Mouse (Mus musculus) kidney, postnatal 0 days (tissue): ENCODE measurements around the gene Ttc28. TPM values are rescaled to one million over a fixed set of nuclear protein-coding genes. Genes with fewer than 3 reads are reported as not detected.

Experiments used
- ATAC-seq: fragments of 200-750 bp; cut with Nextera tagmentation; replicated peaks from 2 replicates; pipeline ENCODE4 v1.8.0; 2017; ENCODE audit warnings: low read depth, moderate number of reproducible peaks, moderate TSS enrichment, moderate library complexity; ENCODE audit not compliant: low FRiP score
- DNase-seq: peaks from one replicate; pipeline ENCODE4 v3.0.0-alpha.2; 2016; ENCODE audit warnings: low spot score
- H3K27ac ChIP-seq: fragments of 300-500 bp; sonication (generic); 2 replicates; pipeline ENCODE4 v1.5.1; 2014; ENCODE audit warnings: mild to moderate bottlenecking
- H3K27me3 ChIP-seq: fragments of 300-500 bp; sonication (generic); 2 replicates; pipeline ENCODE4 v1.6.1; 2014; ENCODE audit warnings: low read length, mixed read lengths; ENCODE audit not compliant: insufficient read depth
- H3K36me3 ChIP-seq: fragments of 300-500 bp; sonication (generic); 2 replicates; pipeline ENCODE4 v1.6.1; 2014; ENCODE audit warnings: low read length, mixed read lengths; ENCODE audit not compliant: insufficient read depth
- H3K4me1 ChIP-seq: fragments of 300-500 bp; sonication (generic); replicated peaks from 2 replicates; pipeline ENCODE4 v1.6.1; 2014; ENCODE audit warnings: antibody characterized with exemption, low read length, mixed read lengths; ENCODE audit not compliant: insufficient read depth
- H3K4me2 ChIP-seq: fragments of 300-500 bp; sonication (generic); 2 replicates; pipeline ENCODE4 v1.6.1; 2014; ENCODE audit warnings: mild to moderate bottlenecking, low read length, moderate library complexity, mixed read lengths
- H3K4me3 ChIP-seq: fragments of 300-500 bp; sonication (generic); replicated peaks from 2 replicates; pipeline ENCODE4 v1.5.1; 2014; ENCODE audit warnings: low read depth, low read length
- H3K9ac ChIP-seq: fragments of 300-500 bp; sonication (generic); 2 replicates; pipeline ENCODE4 v1.6.1; 2014; ENCODE audit warnings: low read depth, low read length
- H3K9me3 ChIP-seq: fragments of 300-500 bp; sonication (generic); replicated peaks from 2 replicates; pipeline ENCODE4 v1.6.1; 2016; ENCODE audit warnings: low read length, inconsistent platforms, mixed read lengths
- CTCF ChIP-seq: IDR thresholded peaks from 2 replicates; pipeline ENCODE4 v1.5.1; 2016; ENCODE audit warnings: antibody characterized with exemption, low read depth, mild to moderate bottlenecking, moderate library complexity
- WGBS: fragments of 180-500 bp; shearing (Covaris S2); extraction: QIAGEN DNeasy Blood & Tissue Kit; methylation state at CpG from one replicate; pipeline ENCODE4 v1.1.7; 2014; 5-methylcytosine and 5-hydroxymethylcytosine counted together
- polyA plus RNA-seq: library from polyadenylated mRNA; unstranded; fragments of >200 nt; fragmentation: Nextera tagmentation; extraction: Ambion mirVana; gene quantifications from 2 replicates; pipeline ENCODE4 v1.2.1, GENCODE M21; 2015

Gene Ttc28
- polyA plus RNA-seq, 1 experiment from 2014 or later: 8.1 TPM

DNA sequence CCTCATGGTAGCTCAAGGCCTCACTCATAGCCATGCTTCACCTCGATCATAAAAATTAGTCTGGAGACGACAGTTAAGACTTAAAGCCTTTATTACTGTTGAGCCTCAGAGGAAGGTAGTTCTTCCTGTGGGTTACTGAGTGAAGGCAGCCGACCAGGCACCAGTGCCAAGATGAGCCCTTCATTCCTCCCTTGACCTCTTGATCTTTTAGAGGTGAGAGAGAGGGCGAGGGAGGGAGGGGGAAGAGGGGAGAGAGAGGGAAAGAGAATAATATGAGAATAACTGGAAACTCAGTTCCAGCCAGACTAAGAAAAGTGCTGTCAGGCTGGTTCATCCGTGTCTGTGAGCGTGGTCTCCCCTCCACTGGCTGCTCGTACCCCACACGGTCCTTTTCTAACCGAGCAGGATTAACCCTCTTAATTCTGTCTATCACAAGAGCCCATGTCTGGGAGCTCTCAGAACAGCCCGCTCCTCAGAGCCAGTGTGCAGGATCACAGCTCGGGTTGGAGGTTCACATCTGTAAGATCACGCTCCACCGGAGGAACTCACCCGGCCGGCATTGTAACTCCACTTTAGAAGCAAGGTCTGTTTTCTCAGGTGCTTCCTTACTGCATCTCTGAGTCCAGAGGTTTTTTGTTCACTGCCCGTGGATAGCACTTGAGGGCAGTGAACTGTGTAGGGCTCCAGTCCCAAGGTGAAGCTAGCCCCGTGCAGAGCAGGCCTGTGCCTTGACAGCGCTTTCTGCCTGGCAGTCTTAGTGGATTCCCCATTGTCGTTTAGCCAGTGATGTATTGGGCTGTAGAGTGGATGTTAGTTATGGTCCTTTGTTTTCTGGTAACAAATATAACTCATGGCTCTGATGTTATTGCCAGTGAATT lies 272.5 kb downstream of the Ttc28 start:
- Histone ChIP-seq H3K27me3 (no peaks in the 10 kb centered on the region), H3K4me3 (no peak overlapping the region), H3K27ac (peak overlapping the region; percentile 47), H3K36me3 (no peaks in the 10 kb centered on the region), H3K4me1 (peaks cover 26% of the 10 kb centered on the region), H3K9ac (no peak overlapping the region), H3K4me2 (no peak overlapping the region), H3K9me3 (no peaks in the 10 kb centered on the region)
- no peak for TF ChIP-seq CTCF
- DNase-seq (peak; percentile 54), ATAC-seq (0 out of 2 replicates have a peak, but pooled peaks have one; percentile 48)
- 14% methylated on average over 19 of the region's 19 CpGs for WGBS

DNA sequence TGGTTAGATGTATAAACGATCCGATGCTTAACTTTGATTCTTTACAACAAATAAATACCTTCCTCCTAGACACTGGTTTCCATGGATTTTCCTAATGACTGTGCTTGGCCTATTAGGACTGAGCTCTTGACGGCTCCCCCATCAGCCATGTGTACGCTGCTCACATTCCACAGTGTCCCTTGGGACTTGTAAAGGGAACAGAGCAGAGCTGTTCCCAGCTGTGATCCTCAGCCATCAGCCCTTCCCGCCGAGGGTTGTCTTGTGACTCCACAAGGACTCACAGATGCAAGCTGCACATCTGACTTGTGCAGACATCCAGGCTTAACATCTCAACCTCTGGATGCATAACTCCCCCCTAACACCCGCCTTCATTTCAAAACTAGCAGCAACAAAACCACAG lies 275.0 kb downstream of the Ttc28 start:
- DNase-seq (peak; percentile 95), ATAC-seq (peak; percentile 79)
- peaks cover 33% of the 10 kb centered on the region for H3K4me1 ChIP-seq

DNA sequence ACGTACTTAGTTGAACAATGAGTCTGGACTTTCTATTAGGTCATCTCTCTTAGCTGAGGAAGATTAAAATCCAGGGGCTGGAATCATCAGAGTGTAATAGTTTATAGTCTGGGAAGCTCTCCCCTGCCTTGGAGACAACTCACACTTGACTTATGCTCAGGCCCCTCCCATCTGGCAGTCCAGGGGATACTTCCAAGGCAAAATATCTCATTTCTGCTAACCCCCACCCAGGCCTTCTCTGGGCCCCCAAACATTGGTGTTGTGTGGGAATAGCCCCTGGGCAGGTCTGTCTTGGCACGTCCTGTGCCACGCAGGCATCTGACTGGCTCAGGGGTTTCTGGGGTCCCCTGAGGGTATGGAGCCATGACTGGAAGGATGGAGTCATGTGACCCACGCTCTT lies 275.7 kb downstream of the Ttc28 start:
- Histone ChIP-seq H3K9ac (no peak overlapping the region), H3K9me3 (no peaks in the 10 kb centered on the region), H3K36me3 (no peaks in the 10 kb centered on the region), H3K27me3 (no peaks in the 10 kb centered on the region), H3K27ac (no peak overlapping the region), H3K4me1 (peaks cover 39% of the 10 kb centered on the region), H3K4me2 (no peak overlapping the region), H3K4me3 (no peak overlapping the region)
- TF ChIP-seq CTCF: no peak
- ATAC-seq (no peak), DNase-seq (no peak)
- 68% methylated on average over 4 of the region's 4 CpGs for WGBS

More for the DNA sequence above, 275.0 kb downstream of the Ttc28 start:
- no peaks in the 10 kb centered on the region for H3K27me3 ChIP-seq
- no peak overlapping the region for H3K4me2 ChIP-seq
- H3K9me3 ChIP-seq: no peaks in the 10 kb centered on the region
- no peak overlapping the region for H3K4me3 ChIP-seq
- 22% methylated on average over 7 of the region's 7 CpGs for WGBS
- 0 out of 2 replicates have a peak overlapping the region, but pooled peaks have one; percentile 19 for H3K27ac ChIP-seq
- no peak for TF ChIP-seq CTCF
- no peaks in the 10 kb centered on the region for H3K36me3 ChIP-seq
- H3K9ac ChIP-seq: no peak overlapping the region

- no peak for TF ChIP-seq CTCF
- no peaks in the 10 kb centered on the region for H3K27me3 ChIP-seq
- H3K9me3 ChIP-seq: no peaks in the 10 kb centered on the region
- no peak overlapping the region for H3K4me2 ChIP-seq
- H3K36me3 ChIP-seq: no peaks in the 10 kb centered on the region
- ATAC-seq (no peak), DNase-seq (no peak)
- no peak overlapping the region for H3K27ac ChIP-seq
- no peak overlapping the region for H3K4me3 ChIP-seq
- no peak overlapping the region for H3K9ac ChIP-seq
- peaks cover 39% of the 10 kb centered on the region for H3K4me1 ChIP-seq
- 78% methylated on average over 12 of the region's 12 CpGs for WGBS
These were observed 276.3 kb downstream of the Ttc28 start for GRCm38 (mm10) chr5:111155928-111156327.

GRCm38 (mm10) chr5:111158266-111158665 lies 278.7 kb downstream of the Ttc28 start:
- 88% methylated on average over 9 of the region's 9 CpGs for WGBS
- Histone ChIP-seq H3K4me2 (no peak overlapping the region), H3K27me3 (no peaks in the 10 kb centered on the region), H3K4me3 (no peak overlapping the region), H3K4me1 (peaks cover 27% of the 10 kb centered on the region), H3K36me3 (no peaks in the 10 kb centered on the region), H3K9ac (no peak overlapping the region), H3K9me3 (no peaks in the 10 kb centered on the region), H3K27ac (no peak overlapping the region)
- no peak for ATAC-seq
- TF ChIP-seq CTCF: no peak
- DNase-seq: no peak

DNA sequence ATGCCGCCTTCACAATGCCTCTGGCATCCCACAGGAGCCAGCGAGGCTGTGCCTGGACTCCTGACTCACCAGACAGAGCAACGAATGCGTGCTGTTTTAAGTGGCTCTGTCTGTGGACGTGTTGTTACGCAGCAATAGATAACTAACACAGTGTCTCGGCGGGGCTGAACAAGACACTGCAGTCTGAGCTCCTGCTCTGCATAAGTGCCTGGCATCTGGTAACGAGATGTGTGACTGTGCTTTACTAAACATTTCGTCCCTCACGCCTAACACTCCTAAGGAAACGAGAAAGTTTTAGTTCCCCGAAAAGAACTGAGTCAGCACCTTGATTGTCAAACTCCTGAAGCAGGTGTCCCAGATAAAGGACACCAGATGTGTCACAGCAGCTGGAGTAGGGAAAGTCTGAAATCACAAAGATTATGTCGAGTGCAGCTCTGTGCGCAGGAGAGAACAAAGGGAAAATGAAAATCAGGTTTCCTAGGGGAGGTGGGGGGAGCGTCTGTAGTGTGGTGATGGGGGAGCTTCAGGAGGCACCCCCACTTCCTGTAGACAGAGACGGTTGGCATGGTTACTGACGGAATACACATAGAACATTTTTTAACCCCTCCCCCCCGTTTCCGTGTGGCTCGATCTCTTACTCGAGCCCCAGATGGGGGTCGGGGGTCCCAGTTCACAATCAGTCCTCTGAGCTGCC lies 280.2 kb downstream of the Ttc28 start:
- Histone ChIP-seq H3K4me3 (no peak overlapping the region), H3K4me1 (peaks cover 19% of the 10 kb centered on the region), H3K27me3 (no peaks in the 10 kb centered on the region), H3K36me3 (no peaks in the 10 kb centered on the region), H3K9me3 (no peaks in the 10 kb centered on the region), H3K27ac (no peak overlapping the region), H3K4me2 (peak overlapping the region; percentile 25), H3K9ac (no peak overlapping the region; the same call in 1 of the 2 replicates)
- TF ChIP-seq CTCF: no peak
- 0 out of 2 replicates have a peak, but pooled peaks have one; percentile 34 for ATAC-seq
- no peak for DNase-seq
- 31% methylated on average over 23 of the region's 23 CpGs for WGBS
